Mouse (Mus musculus) left cerebral cortex, postnatal 14 days (tissue): ENCODE measurements around the gene Dennd5b. TPM values are rescaled to one million over a fixed set of nuclear protein-coding genes. Genes with fewer than 3 reads are reported as not detected.
"Not testable (repeated sequence)": the region's sequence is repeated elsewhere in the genome, so short reads cannot be mapped to it uniquely, and the experiment has no call there.

Source experiments
- DNase-seq, 2 experiments: peaks; one replicate each; pipeline ENCODE4 v3.0.0; 2021 to 2022; ENCODE audit warnings: low spot score in 2 of 2, mixed read lengths in 1 of 2
- intact Hi-C: fragments of 180-260 bp; cut with DNase I; formaldehyde crosslinking; loops from one replicate; pipeline ENCODE4 v1.15.1; 2025
- long read RNA-seq, 2 experiments: library from polyadenylated mRNA; stranded (forward); transcript quantifications; one replicate each; pipeline ENCODE4 v2.0.0; 2021
- total RNA-seq, 2 experiments: library from RNA; stranded (reverse); gene quantifications; 2 replicates each; pipeline ENCODE4 v1.2.3; 2021

Dennd5b gene
- total RNA-seq: 10 to 100 TPM; 52.9 to 59.1 TPM
- long read RNA-seq, experiment 1, full-length matches to known transcripts: 2 of 8 reads
- long read RNA-seq, experiment 1, partial matches to known transcripts: 2 of 8 reads
- long read RNA-seq, experiment 1, other reads (novel, unspliced or antisense): 4 of 8 reads
- long read RNA-seq, experiment 2, full-length matches to known transcripts: 2 of 5 reads
- long read RNA-seq, experiment 2, partial matches to known transcripts: 0 of 5 reads
- long read RNA-seq, experiment 2, other reads (novel, unspliced or antisense): 3 of 5 reads

- DNase-seq: peak; percentile 80 to 87
- intact Hi-C loops: loop anchor here (10.0 kb wide), 1 partner anchor 157 kb away; the partner anchor contains the start of gene Sinhcaf
These were observed at the start of gene Dennd5b for GRCm38 (mm10) chr6:149101076-149101942. Dennd5b (minus strand) TSS chr6:149101680.

GRCm38 (mm10) chr6:149148436-149149229 is 47.2 kb upstream of the Dennd5b start:
- DNase-seq: no peak
- intact Hi-C loops: no loop called here

GRCm38 (mm10) chr6:149145143-149145542 is 43.7 kb upstream of the Dennd5b start:
- DNase-seq: no peak
- intact Hi-C loops: no loop called here

- DNase-seq: peak; percentile 70 to 76
- intact Hi-C loops: no loop called here
These were observed 40.1 kb upstream of the Dennd5b start for GRCm38 (mm10) chr6:149141393-149142173.

- intact Hi-C loops: no loop called here
- no peak for DNase-seq
These were observed 38.0 kb upstream of the Dennd5b start, which contains the start of gene Etfbkmt for GRCm38 (mm10) chr6:149139471-149139870. Etfbkmt (plus strand) TSS chr6:149139849.

- intact Hi-C loops: no loop called here
- DNase-seq: no peak
These were observed 37.5 kb upstream of the Dennd5b start for GRCm38 (mm10) chr6:149139011-149139410.

GRCm38 (mm10) chr6:149137936-149138335 is 36.5 kb upstream of the Dennd5b start:
- intact Hi-C loops: no loop called here
- no peak for DNase-seq

GRCm38 (mm10) chr6:149135631-149136030 is 34.2 kb upstream of the Dennd5b start:
- no peak for DNase-seq
- intact Hi-C loops: no loop called here

GRCm38 (mm10) chr6:149134391-149135150 is 33.1 kb upstream of the Dennd5b start:
- no peak for DNase-seq
- intact Hi-C loops: no loop called here

GRCm38 (mm10) chr6:149132311-149133077 is 31.0 kb upstream of the Dennd5b start:
- intact Hi-C loops: loop anchor here (2.0 kb wide), 1 partner anchor 242 kb away; no protein-coding TSS in a partner anchor

GRCm38 (mm10) chr6:149131111-149131510 is 29.6 kb upstream of the Dennd5b start:
- no peak for DNase-seq
- intact Hi-C loops: no loop called here

More at GRCm38 (mm10) chr6:149132311-149133077, 31.0 kb upstream of the Dennd5b start:
- peak; percentile 15 to 23 for DNase-seq

GRCm38 (mm10) chr6:149129870-149130269 is 28.4 kb upstream of the Dennd5b start, which contains the start of gene Gm10203:
Gm10203 (plus strand) TSS chr6:149130170.
- intact Hi-C loops, DNase-seq: not testable (repeated sequence)

- peak; percentile 26 to 40 for DNase-seq
- intact Hi-C loops: no loop called here
These were observed 25.2 kb upstream of the Dennd5b start for GRCm38 (mm10) chr6:149126675-149127074.

GRCm38 (mm10) chr6:149123042-149123441 is 21.6 kb upstream of the Dennd5b start:
- intact Hi-C loops: loop anchor here (5.0 kb wide), 1 partner anchor 176 kb away; the partner anchor contains the start of gene Sinhcaf
- DNase-seq: no peak

GRCm38 (mm10) chr6:149119853-149120252 is 18.4 kb upstream of the Dennd5b start:
- peak; percentile 82 to 83 for DNase-seq
- intact Hi-C loops: loop anchor here (2.0 to 5.0 kb wide), 2 partner anchors 109 to 173 kb away; partner anchors contain the start of gene Sinhcaf

GRCm38 (mm10) chr6:149118935-149119334 is 17.5 kb upstream of the Dennd5b start:
- intact Hi-C loops: loop anchor here (2.0 kb wide), 1 partner anchor 108 kb away; no protein-coding TSS in a partner anchor
- DNase-seq: no peak

GRCm38 (mm10) chr6:149116992-149117391 is 15.5 kb upstream of the Dennd5b start:
- intact Hi-C loops: no loop called here
- DNase-seq: no peak
